Mouse (Mus musculus) ES-Bruce4 (cell line): ENCODE measurements around the gene Acin1. TPM values are rescaled to one million over a fixed set of nuclear protein-coding genes. Genes with fewer than 3 reads are reported as not detected.

Experiments
- H3K27ac ChIP-seq: 2 replicates; pipeline ENCODE4 v1.5.1; 2012; ENCODE audit warnings: low read length, inconsistent platforms; ENCODE audit not compliant: insufficient read depth
- H3K27me3 ChIP-seq: 2 replicates; pipeline ENCODE4 v1.6.1; 2012; ENCODE audit warnings: mild to moderate bottlenecking, low read length, inconsistent platforms; ENCODE audit not compliant: control insufficient read depth, poor library complexity, insufficient read depth, severe bottlenecking
- H3K36me3 ChIP-seq: 2 replicates; pipeline ENCODE4 v1.6.1; 2012; ENCODE audit warnings: inconsistent platforms, mild to moderate bottlenecking, low read length, moderate library complexity; ENCODE audit not compliant: control insufficient read depth, poor library complexity, insufficient read depth, severe bottlenecking
- H3K4me1 ChIP-seq: one replicate; pipeline ENCODE4 v1.8.1; 2011; ENCODE audit warnings: low read length; ENCODE audit not compliant: control insufficient read depth, insufficient read depth
- H3K4me3 ChIP-seq: 2 replicates; pipeline ENCODE4 v1.5.1; 2011; ENCODE audit warnings: low read depth, mild to moderate bottlenecking, low read length
- H3K9ac ChIP-seq: 2 replicates; pipeline ENCODE4 v1.6.1; 2012; ENCODE audit warnings: low read depth, mild to moderate bottlenecking, inconsistent platforms; ENCODE audit not compliant: poor library complexity, severe bottlenecking
- H3K9me3 ChIP-seq: replicated peaks from 2 replicates; pipeline ENCODE4 v1.6.1; 2012; ENCODE audit warnings: mild to moderate bottlenecking, low read length, inconsistent platforms; ENCODE audit not compliant: control insufficient read depth, poor library complexity, insufficient read depth, severe bottlenecking
- CTCF ChIP-seq: IDR thresholded peaks from one replicate; pipeline ENCODE4 v1.8.1; 2011; ENCODE audit warnings: low read depth, low read length
- EP300 ChIP-seq: IDR thresholded peaks from 2 replicates; pipeline ENCODE4 v1.6.1; 2011; ENCODE audit warnings: low read depth, low read length; ENCODE audit not compliant: insufficient read depth
- POLR2A ChIP-seq: IDR thresholded peaks from one replicate; pipeline ENCODE4 v1.8.1; 2011; ENCODE audit warnings: low read length; ENCODE audit not compliant: insufficient read depth
- polyA plus RNA-seq: library from polyadenylated mRNA; stranded (reverse); fragments of >200 nt; gene quantifications from 2 replicates; pipeline ENCODE4 v1.2.4, GENCODE M21; 2011; ENCODE audit warnings: low read depth; ENCODE audit not compliant: missing spikeins, insufficient read depth, insufficient read length

Gene Acin1
- polyA plus RNA-seq, 1 experiment = 299 TPM

DNA sequence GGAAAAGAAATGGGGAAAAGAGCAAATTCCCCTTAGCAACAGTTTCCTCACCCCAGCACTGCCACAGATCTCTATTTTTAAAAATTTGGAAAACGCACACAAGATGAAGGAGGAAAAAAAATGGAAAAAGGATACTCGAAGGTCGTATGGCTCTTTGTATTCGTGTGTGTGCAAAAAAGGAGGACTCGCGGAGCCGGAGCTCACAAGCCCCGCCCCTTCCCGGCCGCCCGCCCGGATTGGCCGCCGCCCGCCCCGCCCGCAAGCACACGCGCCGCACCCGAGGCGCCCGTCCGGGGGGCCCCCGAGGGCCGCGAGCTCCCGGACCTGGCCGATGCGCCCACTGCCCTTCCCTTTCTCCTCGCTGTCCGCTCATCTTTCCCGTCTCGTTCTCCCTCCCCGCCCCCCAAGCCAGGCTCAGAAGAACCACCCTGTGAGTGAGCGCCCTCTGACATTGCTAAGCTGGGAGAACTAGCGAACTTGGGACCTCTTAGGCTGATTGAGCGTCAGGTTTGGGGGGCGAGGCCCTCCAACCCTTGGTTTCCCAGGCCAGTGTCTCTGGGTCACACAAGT, 80.9 kb downstream of the Acin1 start, which contains the start of gene 4931414P19Rik:
TSS of gene 4931414P19Rik (minus strand) at position 242 of the 570 bp plus-strand sequence.
- H3K9me3 ChIP-seq = no peaks in the 10 kb centered on the region
- TF ChIP-seq EP300 = no peak
- TF ChIP-seq CTCF = no peak
- TF ChIP-seq POLR2A = no peak
- H3K36me3 ChIP-seq = no peaks in the 10 kb centered on the region
- H3K27ac ChIP-seq = peak within 1 kb of the TSS; percentile 51
- H3K4me3 ChIP-seq = peak within 1 kb of the TSS; percentile 97
- H3K27me3 ChIP-seq = no peaks in the 10 kb centered on the region
- peaks cover 3% of the 10 kb centered on the region for H3K4me1 ChIP-seq
- H3K9ac ChIP-seq = peak within 1 kb of the TSS; percentile 85

DNA sequence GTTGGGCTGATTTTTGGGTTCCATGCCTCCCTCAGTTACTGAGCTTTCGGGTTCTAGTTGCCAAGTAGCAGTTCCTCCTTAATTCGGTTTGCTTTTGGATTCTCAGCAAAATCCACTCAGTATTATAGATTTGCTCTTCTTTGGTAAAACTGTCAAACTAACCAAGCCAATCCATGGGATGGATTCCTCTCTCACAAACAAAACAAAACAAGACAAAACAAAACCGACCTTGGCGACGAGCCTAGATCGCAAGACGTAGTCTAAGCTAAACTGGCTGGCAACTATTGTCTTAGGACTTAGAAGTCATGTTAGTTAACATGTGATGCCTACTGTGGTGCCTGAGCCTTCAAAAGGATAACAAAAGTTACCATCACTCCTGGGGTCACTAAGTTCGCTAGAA, 83.0 kb downstream of the Acin1 start:
- Histone ChIP-seq H3K36me3 (no peaks in the 10 kb centered on the region), H3K4me1 (peaks cover 3% of the 10 kb centered on the region), H3K9me3 (no peaks in the 10 kb centered on the region), H3K4me3 (peak overlapping the region; percentile 59), H3K27ac (peak overlapping the region; percentile 65), H3K27me3 (no peaks in the 10 kb centered on the region), H3K9ac (peak overlapping the region; percentile 79)
- TF ChIP-seq EP300 = no peak
- no peak for TF ChIP-seq CTCF
- no peak for TF ChIP-seq POLR2A

DNA sequence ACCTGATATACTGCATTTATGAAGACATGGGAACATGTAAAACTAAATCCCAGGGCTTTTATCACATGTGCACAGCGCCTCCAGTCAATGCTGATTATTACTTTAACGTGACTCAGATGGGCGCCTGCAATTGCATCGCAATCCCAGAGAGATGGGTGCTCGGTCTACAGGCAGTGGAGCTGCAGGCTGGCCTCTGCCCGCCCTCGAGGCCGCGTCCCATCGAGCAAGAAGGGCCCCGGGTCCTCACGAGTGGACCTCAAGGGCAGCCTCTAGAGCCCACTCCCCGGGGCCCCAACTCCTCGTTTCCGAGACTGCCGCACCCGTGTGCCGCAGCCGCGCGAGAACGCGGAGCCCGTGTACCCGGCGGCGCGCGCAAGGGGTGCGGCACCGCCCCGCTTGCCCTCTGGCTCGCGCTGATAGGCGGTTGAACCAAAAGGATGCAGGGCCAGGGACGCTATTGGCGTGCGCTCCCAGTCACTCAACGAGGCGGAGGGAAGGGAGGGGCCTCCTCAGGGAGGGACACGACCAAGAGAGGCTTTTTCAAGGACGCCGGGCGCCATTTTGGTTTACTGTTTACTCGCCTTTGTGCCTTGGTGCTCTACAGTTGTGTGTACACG, 83.6 kb downstream of the Acin1 start:
- Histone ChIP-seq H3K4me3 (peak overlapping the region; percentile 88), H3K4me1 (peaks cover 3% of the 10 kb centered on the region), H3K27me3 (no peaks in the 10 kb centered on the region), H3K9ac (peak overlapping the region; percentile 79), H3K9me3 (no peaks in the 10 kb centered on the region), H3K36me3 (no peaks in the 10 kb centered on the region), H3K27ac (peak overlapping the region; percentile 65)
- peak; percentile 20 for TF ChIP-seq POLR2A
- no peak for TF ChIP-seq CTCF
- TF ChIP-seq EP300 = peak; percentile 10; the same call in 1 of the 2 replicates

DNA sequence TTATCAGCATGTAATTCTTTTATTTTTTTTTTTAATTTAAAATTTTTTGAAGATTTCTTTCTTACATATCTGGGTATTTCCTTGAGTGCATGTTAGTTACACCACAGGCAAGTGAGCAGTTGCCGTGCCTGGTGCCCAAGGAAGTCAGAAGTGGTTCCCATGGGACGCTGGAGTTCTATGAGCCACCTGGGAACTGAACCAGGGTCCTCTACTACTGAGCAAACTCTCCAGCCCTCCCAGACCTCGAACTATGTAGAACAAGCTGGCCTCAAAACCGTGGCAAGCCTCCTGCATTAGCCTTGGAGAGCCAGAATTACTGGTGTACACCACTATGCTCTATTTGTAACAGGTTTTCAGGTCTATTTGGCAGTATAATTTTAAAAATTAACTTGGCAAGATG, 84.1 kb downstream of the Acin1 start:
- H3K36me3 ChIP-seq = no peaks in the 10 kb centered on the region
- TF ChIP-seq EP300 (no peak), POLR2A (no peak), CTCF (no peak)
- no peaks in the 10 kb centered on the region for H3K9me3 ChIP-seq
- H3K27ac ChIP-seq = peak overlapping the region; percentile 63; the same call in 1 of the 2 replicates
- peak overlapping the region; percentile 79 for H3K9ac ChIP-seq
- peak overlapping the region; percentile 88 for H3K4me3 ChIP-seq
- H3K4me1 ChIP-seq = peaks cover 3% of the 10 kb centered on the region
- H3K27me3 ChIP-seq = no peaks in the 10 kb centered on the region

DNA sequence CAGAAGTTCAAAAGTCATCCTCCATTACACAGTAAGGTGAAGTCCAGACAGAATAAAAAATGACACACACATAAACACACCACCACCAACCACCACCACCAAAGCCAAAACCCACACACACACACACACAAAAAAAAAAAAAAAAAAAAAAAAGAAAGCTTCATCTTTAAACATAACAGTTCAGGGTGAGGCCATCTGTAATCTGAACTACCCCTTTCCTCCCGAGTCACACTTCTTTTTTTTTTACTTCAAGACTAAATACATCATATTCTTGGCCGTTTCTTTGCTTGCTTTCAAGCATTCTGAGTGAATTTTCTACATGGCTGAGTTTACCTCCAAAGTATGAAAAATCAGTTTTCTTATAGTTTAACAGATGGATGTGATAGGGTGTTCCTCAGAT, 85.1 kb downstream of the Acin1 start:
- Histone ChIP-seq H3K4me1 (peaks cover 3% of the 10 kb centered on the region), H3K27ac (no peak overlapping the region), H3K9ac (no peak overlapping the region), H3K27me3 (no peaks in the 10 kb centered on the region), H3K36me3 (no peaks in the 10 kb centered on the region), H3K4me3 (no peak overlapping the region), H3K9me3 (no peaks in the 10 kb centered on the region)
- TF ChIP-seq EP300 (no peak), POLR2A (no peak), CTCF (no peak)

DNA sequence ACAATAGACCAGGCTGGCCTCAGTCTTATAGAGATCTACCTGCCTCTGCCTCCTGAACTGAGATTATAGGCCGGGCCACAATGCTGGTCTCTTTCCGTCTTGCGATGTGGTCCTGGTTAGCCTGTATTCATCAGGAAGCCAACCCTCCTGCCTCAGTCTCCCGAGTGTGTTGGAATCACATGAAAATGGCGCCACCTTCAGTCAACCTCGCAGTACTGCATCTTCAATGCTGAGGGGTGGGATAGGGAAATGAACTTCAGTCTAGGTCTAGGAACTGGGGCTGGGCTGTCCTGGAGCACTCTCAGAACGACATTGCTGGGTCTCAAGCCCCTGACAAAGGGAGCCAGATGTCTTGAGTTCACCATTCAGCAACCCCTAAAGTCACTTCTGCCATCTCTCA, 89.6 kb downstream of the Acin1 start:
- no peak overlapping the region for H3K4me3 ChIP-seq
- H3K9me3 ChIP-seq = no peaks in the 10 kb centered on the region
- peaks cover 6% of the 10 kb centered on the region for H3K4me1 ChIP-seq
- no peaks in the 10 kb centered on the region for H3K27me3 ChIP-seq
- peak; percentile 83 for TF ChIP-seq CTCF
- no peak for TF ChIP-seq EP300
- TF ChIP-seq POLR2A = no peak
- H3K27ac ChIP-seq = no peak overlapping the region
- H3K36me3 ChIP-seq = no peaks in the 10 kb centered on the region
- H3K9ac ChIP-seq = no peak overlapping the region
